Mouse (Mus musculus) forebrain, embryonic 14.5 days (tissue): ENCODE measurements around the gene Rabac1. TPM values are rescaled to one million over a fixed set of nuclear protein-coding genes. Genes with fewer than 3 reads are reported as not detected.

Source experiments
- ATAC-seq: fragments of 200-750 bp; cut with Nextera tagmentation; 2 replicates; pipeline ENCODE4 v1.8.0; 2017; ENCODE audit warnings: mild to moderate bottlenecking, moderate library complexity
- DNase-seq: peaks from one replicate; pipeline ENCODE4 v3.0.0-alpha.2; 2015; ENCODE audit warnings: low spot score
- H3K27ac ChIP-seq: fragments of 300-500 bp; sonication (generic); 2 replicates; pipeline ENCODE4 v1.5.1; 2014; ENCODE audit warnings: low read depth, mild to moderate bottlenecking, control low read depth, low read length, moderate library complexity
- H3K27me3 ChIP-seq: fragments of 300-500 bp; sonication (generic); replicated peaks from 2 replicates; pipeline ENCODE4 v1.6.1; 2014; ENCODE audit warnings: low read length, control low read depth, mixed read lengths; ENCODE audit not compliant: control insufficient read depth, insufficient read depth
- H3K36me3 ChIP-seq: fragments of 300-500 bp; sonication (generic); 2 replicates; pipeline ENCODE4 v1.6.1; 2014; ENCODE audit warnings: low read length, control low read depth; ENCODE audit not compliant: control insufficient read depth, insufficient read depth
- H3K4me1 ChIP-seq: fragments of 300-500 bp; sonication (generic); 2 replicates; pipeline ENCODE4 v1.6.1; 2014; ENCODE audit warnings: antibody characterized with exemption, low read length, control low read depth; ENCODE audit not compliant: control insufficient read depth, insufficient read depth
- H3K4me2 ChIP-seq: fragments of 300-500 bp; sonication (generic); 2 replicates; pipeline ENCODE4 v1.6.1; 2014; ENCODE audit warnings: mild to moderate bottlenecking, control low read depth, low read length
- H3K4me3 ChIP-seq: fragments of 300-500 bp; sonication (generic); 2 replicates; pipeline ENCODE4 v1.5.1; 2014; ENCODE audit warnings: low read depth, low read length, control low read depth
- H3K9ac ChIP-seq: fragments of 300-500 bp; sonication (generic); 2 replicates; pipeline ENCODE4 v1.6.1; 2014; ENCODE audit warnings: mild to moderate bottlenecking, low read length, control low read depth, moderate library complexity
- H3K9me3 ChIP-seq: fragments of 300-500 bp; sonication (generic); replicated peaks from 2 replicates; pipeline ENCODE4 v1.6.1; 2016; ENCODE audit warnings: low read length, control low read depth, mixed read lengths; ENCODE audit not compliant: control insufficient read depth
- WGBS: fragments of 180-500 bp; shearing (Covaris S2); extraction: QIAGEN DNeasy Blood & Tissue Kit; methylation state at CpG from one replicate; pipeline ENCODE4 v1.1.7; 2014; 5-methylcytosine and 5-hydroxymethylcytosine counted together
- polyA plus RNA-seq: library from polyadenylated mRNA; unstranded; fragments of >200 nt; fragmentation: Nextera tagmentation; extraction: Ambion mirVana; gene quantifications from 2 replicates; pipeline ENCODE4 v1.2.1, GENCODE M21; 2014

Rabac1 gene
- polyA plus RNA-seq = 240 and 248 TPM in 2 replicates

DNA sequence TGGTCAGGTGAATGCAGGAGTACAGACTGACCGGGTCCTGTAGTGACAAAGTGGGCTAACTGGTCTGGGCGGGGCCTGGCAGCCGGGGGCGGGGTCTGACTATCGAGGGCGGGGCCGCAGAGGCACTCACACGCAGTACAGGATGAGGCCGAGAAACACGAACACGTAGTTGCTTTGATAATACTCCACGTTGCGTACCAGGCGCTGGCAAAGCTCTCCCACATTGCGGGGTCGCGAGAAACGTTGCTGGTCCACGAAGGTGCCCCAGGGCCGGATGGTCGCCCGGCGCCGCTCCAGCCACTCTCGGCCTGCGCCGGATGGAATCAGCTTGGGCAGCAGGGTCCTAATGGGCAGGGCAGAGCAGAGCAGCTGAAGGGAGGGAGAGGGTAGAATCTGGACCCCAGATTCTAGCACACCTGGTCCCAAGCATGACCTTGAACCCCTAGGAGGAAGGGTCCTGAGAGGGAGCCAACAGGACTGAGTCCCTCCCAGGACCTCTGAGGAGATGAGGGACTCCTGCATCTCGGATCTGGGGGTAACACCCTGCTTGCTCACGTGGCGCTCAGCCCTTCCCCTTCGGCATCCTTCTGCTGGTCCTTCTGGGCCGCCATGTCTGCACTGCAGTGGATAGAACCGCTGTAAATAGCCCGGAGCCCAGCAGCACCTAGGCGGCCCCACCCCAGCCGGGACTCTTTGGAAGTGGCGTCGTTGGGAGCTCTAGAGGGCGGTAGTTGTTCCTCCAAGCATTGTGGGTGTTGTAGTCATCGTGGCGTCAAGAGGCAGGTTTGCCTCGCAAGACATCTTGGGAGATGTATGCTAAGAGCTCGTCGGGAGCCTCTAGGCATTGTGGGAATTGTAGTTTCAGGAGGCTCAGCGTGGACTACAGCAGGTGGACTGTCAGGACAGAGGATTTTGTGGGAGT is at the start of gene Rabac1:
TSS of gene Rabac1 (minus strand) at position 783 of the 922 bp plus-strand sequence.
- DNase-seq (peak; percentile 99), ATAC-seq (peak; percentile 93)
- under 1% methylated on average over 45 of the region's 45 CpGs for WGBS
- Histone ChIP-seq H3K36me3 (peaks cover 4% of the 10 kb centered on the region; the same call in 1 of the 2 replicates), H3K4me1 (peaks cover 4% of the 10 kb centered on the region; the same call in 1 of the 2 replicates), H3K4me2 (peak within 1 kb of the TSS; percentile 71), H3K27me3 (no peaks in the 10 kb centered on the region), H3K4me3 (peak within 1 kb of the TSS; percentile 63), H3K9ac (peak within 1 kb of the TSS; percentile 74), H3K9me3 (no peaks in the 10 kb centered on the region), H3K27ac (peak within 1 kb of the TSS; percentile 49)

DNA sequence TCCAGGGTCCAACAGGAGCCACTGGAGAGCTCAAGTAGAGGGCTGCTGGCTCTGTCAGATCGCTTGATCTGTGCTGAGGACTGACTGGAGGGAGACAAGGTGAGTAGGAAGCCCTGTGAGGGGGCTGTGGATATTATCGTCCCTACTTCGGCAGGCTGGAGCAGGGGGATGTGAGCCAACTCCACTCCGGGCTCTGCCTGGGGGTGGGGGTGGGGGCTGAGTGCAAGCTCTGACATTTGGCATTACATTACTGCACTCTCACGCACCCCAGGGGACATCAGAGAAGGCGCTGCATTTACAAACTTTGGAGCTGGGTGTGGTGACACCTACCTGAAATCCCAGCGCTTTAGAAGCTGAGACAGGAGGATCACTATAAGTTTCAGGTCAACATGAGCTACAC is 39.0 kb upstream of the Rabac1 start:
- Histone ChIP-seq H3K27ac (no peak overlapping the region), H3K4me3 (no peak overlapping the region), H3K4me2 (no peak overlapping the region), H3K4me1 (peaks cover 38% of the 10 kb centered on the region), H3K27me3 (peaks cover 17% of the 10 kb centered on the region; the same call in 1 of the 2 replicates), H3K36me3 (peaks cover 44% of the 10 kb centered on the region), H3K9me3 (no peaks in the 10 kb centered on the region), H3K9ac (no peak overlapping the region)
- WGBS = 79% methylated on average over 7 of the region's 7 CpGs
- DNase-seq (no peak), ATAC-seq (no peak)

- no peaks in the 10 kb centered on the region for H3K9me3 ChIP-seq
- H3K9ac ChIP-seq = peak overlapping the region; percentile 55
- peaks cover 17% of the 10 kb centered on the region; the same call in 1 of the 2 replicates for H3K27me3 ChIP-seq
- peak overlapping the region; percentile 66 for H3K4me2 ChIP-seq
- H3K36me3 ChIP-seq = peaks cover 33% of the 10 kb centered on the region
- H3K27ac ChIP-seq = peak overlapping the region; percentile 93; the same call in 1 of the 2 replicates
- DNase-seq (peak; percentile 67), ATAC-seq (0 out of 2 replicates have a peak, but pooled peaks have one; percentile 4)
- peaks cover 43% of the 10 kb centered on the region for H3K4me1 ChIP-seq
- 2% methylated on average over 90 of the region's 97 CpGs for WGBS
- peak overlapping the region; percentile 25 for H3K4me3 ChIP-seq
These were observed 37.7 kb upstream of the Rabac1 start for GRCm38 (mm10) chr7:25010090-25010913.

GRCm38 (mm10) chr7:25009099-25009700 is 36.6 kb upstream of the Rabac1 start:
- DNase-seq (peak; percentile 80), ATAC-seq (peak; percentile 22)
- H3K9me3 ChIP-seq = no peaks in the 10 kb centered on the region
- H3K4me3 ChIP-seq = peak overlapping the region; percentile 22
- H3K4me1 ChIP-seq = peaks cover 43% of the 10 kb centered on the region
- H3K36me3 ChIP-seq = peaks cover 22% of the 10 kb centered on the region
- peak overlapping the region; percentile 93 for H3K27ac ChIP-seq
- peak overlapping the region; percentile 64 for H3K9ac ChIP-seq
- 7% methylated on average over 20 of the region's 20 CpGs for WGBS
- peak overlapping the region; percentile 66 for H3K4me2 ChIP-seq
- H3K27me3 ChIP-seq = peaks cover 17% of the 10 kb centered on the region; the same call in 1 of the 2 replicates

DNA sequence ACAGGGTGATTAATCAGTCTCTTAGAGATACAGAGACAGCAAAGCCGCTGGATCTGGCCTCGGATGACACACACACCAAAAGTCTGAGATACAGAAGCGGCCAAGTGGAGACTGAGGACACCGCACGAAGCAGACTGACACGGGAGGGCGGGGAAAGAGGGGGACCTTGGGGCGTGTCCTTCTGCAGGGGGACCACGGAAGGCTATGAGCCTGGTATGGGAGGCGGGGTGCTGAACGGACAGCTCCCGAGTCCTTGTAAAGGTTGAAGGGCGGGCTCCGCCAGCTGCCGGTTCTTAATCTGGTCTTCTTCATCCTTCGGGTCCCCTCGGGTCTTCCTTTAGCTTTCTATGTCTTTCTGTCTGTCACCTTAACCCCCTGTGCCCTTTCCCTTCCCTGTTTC is 36.1 kb upstream of the Rabac1 start:
- H3K4me1 ChIP-seq = peaks cover 48% of the 10 kb centered on the region
- WGBS = under 1% methylated on average over 14 of the region's 17 CpGs
- peak overlapping the region; percentile 93 for H3K27ac ChIP-seq
- H3K9me3 ChIP-seq = no peaks in the 10 kb centered on the region
- peaks cover 17% of the 10 kb centered on the region; the same call in 1 of the 2 replicates for H3K27me3 ChIP-seq
- H3K9ac ChIP-seq = peak overlapping the region; percentile 64
- H3K4me3 ChIP-seq = peak overlapping the region; percentile 22
- ATAC-seq = no peak
- H3K4me2 ChIP-seq = peak overlapping the region; percentile 66
- peaks cover 16% of the 10 kb centered on the region for H3K36me3 ChIP-seq
- peak; percentile 65 for DNase-seq

DNA sequence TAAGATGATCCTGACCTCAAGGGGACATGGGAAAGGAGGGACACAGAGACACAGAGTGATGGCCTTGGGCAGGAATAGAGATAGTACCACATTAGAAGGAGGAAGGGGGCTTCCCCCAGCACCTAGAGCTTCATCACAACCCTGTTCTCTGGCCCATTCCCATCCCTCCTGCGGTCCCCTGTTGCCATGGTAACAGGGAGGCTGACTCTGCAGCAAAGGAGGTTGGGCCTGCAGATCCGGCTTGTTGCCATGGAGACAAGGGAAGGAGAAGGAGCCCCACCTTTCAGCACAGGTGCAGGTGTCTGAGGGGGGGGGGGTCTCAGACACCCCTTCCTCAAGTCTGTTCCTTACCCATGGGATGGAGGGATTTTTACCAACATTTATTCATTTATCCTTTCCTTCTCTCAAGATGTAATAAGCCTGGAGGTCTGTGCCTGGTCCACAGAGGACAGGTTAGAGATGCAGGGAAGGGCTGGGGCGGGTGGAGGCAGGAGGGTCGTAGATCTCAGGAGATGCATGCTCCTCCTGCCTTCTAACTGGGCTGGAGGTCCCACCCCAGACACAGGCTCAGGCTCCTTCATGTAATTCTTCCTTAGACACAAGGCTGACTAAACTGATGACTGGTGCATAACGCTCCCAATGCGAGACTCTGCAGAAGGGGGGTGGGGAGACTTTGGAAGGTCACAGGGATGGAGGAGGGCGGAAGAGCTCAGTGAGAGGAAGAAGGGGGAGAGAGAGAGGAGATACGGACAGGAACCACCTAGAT is 35.2 kb upstream of the Rabac1 start:
- 8% methylated on average over 8 of the region's 8 CpGs for WGBS
- Histone ChIP-seq H3K27ac (peak overlapping the region; percentile 93), H3K27me3 (peaks cover 17% of the 10 kb centered on the region; the same call in 1 of the 2 replicates), H3K9ac (peak overlapping the region; percentile 64), H3K4me2 (peak overlapping the region; percentile 66), H3K36me3 (peaks cover 9% of the 10 kb centered on the region; the same call in 1 of the 2 replicates), H3K4me1 (peaks cover 56% of the 10 kb centered on the region), H3K4me3 (peak overlapping the region; percentile 22; the same call in 1 of the 2 replicates), H3K9me3 (no peaks in the 10 kb centered on the region)
- DNase-seq (peak; percentile 95), ATAC-seq (peak; percentile 40)

- H3K4me2 ChIP-seq = no peak overlapping the region
- no peak for DNase-seq
- H3K27me3 ChIP-seq = peaks cover 17% of the 10 kb centered on the region; the same call in 1 of the 2 replicates
- H3K9ac ChIP-seq = no peak overlapping the region
- H3K27ac ChIP-seq = peak overlapping the region; percentile 93
- no peak overlapping the region for H3K4me3 ChIP-seq
- H3K9me3 ChIP-seq = no peaks in the 10 kb centered on the region
- H3K36me3 ChIP-seq = peaks cover 5% of the 10 kb centered on the region; the same call in 1 of the 2 replicates
- ATAC-seq = no peak
- peaks cover 56% of the 10 kb centered on the region for H3K4me1 ChIP-seq
- WGBS = 83% methylated on average over 12 of the region's 12 CpGs
These were observed 34.2 kb upstream of the Rabac1 start for GRCm38 (mm10) chr7:25006586-25007364.
